Mouse (Mus musculus): ENCODE results near the gene Mrpl22.

DNA sequence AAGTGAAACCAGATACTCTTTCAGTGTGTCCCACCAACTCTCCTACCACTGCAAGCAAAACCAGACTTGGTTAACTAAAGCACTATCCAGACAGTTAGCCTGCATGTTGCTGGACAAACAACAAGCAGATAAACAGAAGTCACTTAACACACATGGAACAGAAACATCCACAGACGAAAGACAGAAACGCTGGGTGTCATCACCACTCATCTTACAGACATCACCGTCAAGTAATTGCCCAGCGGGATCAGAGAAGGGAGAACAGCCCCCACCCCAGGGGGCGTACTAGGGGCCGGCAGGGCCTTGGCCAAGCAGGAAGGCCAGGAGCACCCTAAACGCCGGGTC lies 3.7 kb upstream of the Mrpl22 start:
- no peak for TF ChIP-seq POLR2A (IDR thresholded peaks at IDR 0.05; ENCODE audit: low read depth, low read length)
- TF ChIP-seq CTCF (IDR thresholded peaks at IDR 0.05; ENCODE audit: extremely low read depth, insufficient read depth, insufficient read length, insufficient replicate concordance): no peak
